Mouse (Mus musculus) brown adipose tissue, adult 24 weeks (tissue): ENCODE measurements at regions not wholly inside any gene's neighbourhood (a gene's known extent, or its start where the extent isn't known, plus 50 kb on each side); places are given as distances from the start of the nearest gene placed in this dataset.

ENCODE experiments used
- H3K27ac ChIP-seq: fragments of 200-500 bp; replicated peaks from 2 replicates; pipeline ENCODE4 v1.5.1; 2012; ENCODE audit warnings: low read depth, mild to moderate bottlenecking, low read length
- H3K4me1 ChIP-seq: fragments of 200-500 bp; 2 replicates; pipeline ENCODE4 v1.6.1; 2012; ENCODE audit warnings: low read length, mixed read lengths; ENCODE audit not compliant: control insufficient read depth, insufficient read depth, insufficient read length
- H3K4me3 ChIP-seq: fragments of 200-500 bp; 2 replicates; pipeline ENCODE4 v1.5.1; 2012; ENCODE audit warnings: low read depth, mild to moderate bottlenecking, low read length, moderate library complexity; ENCODE audit not compliant: insufficient read depth

DNA sequence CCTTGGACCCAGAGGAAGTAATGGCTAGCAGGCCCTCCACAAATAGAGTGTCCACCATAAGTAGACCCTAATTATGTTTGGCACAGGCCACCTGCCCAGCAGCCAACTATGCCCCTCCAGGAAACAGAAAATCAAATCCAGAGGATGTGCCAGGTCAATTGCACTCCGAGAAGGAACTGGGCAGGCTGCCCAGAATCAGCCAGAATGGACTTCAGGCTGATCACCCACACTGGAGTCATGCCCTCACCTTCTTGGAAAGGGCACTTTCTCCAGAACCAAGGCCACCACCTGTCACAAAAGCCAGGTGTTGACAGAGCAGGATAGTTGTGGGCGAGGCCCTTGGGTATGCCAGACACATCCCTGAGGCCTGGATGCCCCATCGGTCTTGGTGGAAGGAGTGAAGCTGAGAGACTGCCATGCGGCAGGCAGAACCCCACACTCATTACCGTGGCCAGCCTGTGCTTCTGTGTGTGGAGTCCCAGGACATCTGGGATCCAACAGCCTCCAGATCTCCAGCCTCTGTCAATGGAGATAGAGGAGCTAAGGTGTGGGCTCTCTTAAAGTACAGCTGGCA, 87.0 kb upstream of the Mgme1 start:
- Histone ChIP-seq H3K4me3 (no peak overlapping the region), H3K27ac (no peak overlapping the region), H3K4me1 (peaks cover 9% of the 10 kb centered on the region)

DNA sequence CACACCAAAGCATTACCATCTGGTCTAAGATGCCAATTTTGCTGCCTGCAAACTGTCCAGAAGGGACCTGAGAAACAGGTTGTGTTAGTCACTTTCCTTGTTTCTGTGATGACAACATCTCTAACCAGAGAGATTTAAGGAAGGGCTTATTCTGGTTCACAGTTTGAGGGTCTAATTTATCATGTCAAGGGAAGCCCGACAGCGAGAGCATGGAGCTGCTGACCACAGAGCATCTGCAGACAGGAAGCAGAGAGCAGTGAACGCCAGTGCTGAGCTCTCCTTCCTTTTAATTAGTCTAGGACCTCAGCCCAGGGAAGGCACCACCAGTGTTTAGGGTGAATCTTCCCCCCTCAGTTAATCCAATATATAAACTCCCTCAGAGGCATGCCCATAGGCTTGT, 85.3 kb upstream of the Mgme1 start:
- Histone ChIP-seq H3K4me3 (no peak overlapping the region), H3K27ac (no peak overlapping the region), H3K4me1 (peaks cover 9% of the 10 kb centered on the region)

DNA sequence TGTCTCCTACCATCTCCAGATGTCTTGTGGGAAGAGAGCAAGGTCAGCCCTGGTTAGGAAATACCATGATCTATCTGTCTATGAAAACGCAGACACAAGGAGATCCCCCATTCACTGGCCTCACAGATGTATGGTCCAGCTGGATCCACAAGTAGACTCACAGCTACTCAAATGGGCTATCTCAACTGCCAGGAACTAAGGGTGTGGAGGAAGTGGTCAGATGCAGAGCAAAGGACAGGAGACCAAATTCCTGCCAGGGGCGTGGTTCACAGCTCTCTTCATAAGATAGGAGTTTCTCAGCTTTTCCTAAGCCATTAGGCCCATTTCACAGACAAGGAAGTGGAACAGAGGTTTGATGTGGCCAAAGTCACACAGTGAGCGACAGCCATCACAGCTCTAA, 84.0 kb upstream of the Mgme1 start:
- Histone ChIP-seq H3K27ac (no peak overlapping the region), H3K4me3 (no peak overlapping the region), H3K4me1 (peaks cover 9% of the 10 kb centered on the region)

DNA sequence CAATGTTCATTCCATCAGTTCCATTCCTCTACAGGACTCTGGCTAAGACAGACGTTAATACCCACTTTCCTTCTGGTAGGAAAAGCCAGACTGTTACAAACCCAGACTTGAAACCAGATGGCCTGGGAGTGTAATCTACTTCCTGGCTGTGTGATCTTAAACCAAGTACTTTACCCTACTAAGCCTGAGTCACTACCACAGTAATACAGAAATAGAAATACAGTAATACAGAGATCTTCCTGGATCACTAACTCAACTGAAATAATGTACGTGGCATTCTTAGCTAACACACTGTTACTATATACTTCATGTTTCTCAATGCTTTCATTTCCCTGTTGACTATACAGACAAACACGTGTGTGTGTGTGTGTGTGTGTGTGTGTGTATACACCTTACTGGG, 82.4 kb upstream of the Mgme1 start:
- peaks cover 9% of the 10 kb centered on the region for H3K4me1 ChIP-seq
- no peak overlapping the region for H3K27ac ChIP-seq

DNA sequence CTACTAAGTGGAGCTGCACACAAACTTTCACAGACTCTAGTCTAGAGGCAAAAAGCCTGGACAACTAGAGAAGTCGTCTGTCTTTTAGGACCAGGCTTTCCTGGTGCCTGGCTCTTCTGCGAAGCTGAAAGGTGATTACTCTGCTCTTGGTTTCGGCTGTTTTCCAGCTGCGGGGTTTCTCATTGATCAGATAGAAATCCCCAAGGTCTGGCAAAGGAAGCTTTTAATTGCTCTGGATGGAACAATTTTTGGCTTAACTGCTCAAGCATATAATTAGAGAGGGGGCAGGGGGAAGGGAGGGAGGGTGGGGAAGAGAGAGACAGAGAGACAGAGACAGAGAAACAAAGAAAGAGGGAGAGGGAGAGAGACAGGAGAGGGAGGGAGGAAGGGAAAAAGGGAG, 82.0 kb upstream of the Mgme1 start:
- no peak overlapping the region for H3K4me3 ChIP-seq
- H3K4me1 ChIP-seq = peaks cover 8% of the 10 kb centered on the region
- no peak overlapping the region for H3K27ac ChIP-seq

More for the DNA sequence above, 82.4 kb upstream of the Mgme1 start:
- no peak overlapping the region for H3K4me3 ChIP-seq

DNA sequence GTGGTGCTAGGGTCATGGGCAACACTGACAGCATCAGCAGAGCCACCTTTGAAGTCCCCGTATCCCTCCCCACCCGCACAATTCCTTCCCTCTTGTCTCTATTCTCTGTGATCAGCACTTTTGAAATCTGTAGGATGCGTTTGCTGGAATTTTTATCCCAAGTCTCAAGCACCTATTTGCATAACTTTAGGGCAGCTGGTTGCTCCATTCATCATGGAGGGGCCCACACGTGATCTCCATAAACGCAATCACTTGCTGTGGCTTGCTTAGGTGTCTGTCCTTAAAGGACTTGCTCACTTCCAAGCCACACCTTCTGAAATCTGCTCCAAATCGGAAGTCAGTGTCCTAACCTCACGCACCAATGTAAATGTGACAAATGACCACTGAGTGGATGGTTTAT, 80.7 kb upstream of the Mgme1 start:
- Histone ChIP-seq H3K4me3 (no peak overlapping the region), H3K27ac (no peak overlapping the region), H3K4me1 (peaks cover 7% of the 10 kb centered on the region; the same call in 1 of the 2 replicates)

DNA sequence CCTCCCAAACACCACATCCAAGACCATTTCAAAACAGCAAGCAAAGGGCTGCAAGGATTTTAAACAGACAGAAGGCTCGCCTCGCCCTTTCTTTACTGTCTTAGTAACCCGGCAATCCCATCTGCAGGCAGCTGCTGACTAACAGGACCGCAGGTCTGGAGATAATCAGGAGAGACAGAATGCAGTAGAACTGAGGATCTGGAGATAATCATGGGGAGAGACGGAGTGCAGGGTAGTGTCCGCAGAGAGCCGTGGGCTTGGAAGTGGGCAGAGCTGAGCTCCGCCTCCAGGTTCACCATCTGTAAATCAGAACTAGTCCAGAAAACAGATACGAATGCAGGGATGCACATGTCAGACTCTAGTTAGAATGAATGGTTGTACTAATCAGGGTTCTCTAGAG, 79.4 kb upstream of the Mgme1 start:
- H3K4me1 ChIP-seq = peaks cover 7% of the 10 kb centered on the region; the same call in 1 of the 2 replicates
- no peak overlapping the region for H3K4me3 ChIP-seq
- H3K27ac ChIP-seq = no peak overlapping the region

DNA sequence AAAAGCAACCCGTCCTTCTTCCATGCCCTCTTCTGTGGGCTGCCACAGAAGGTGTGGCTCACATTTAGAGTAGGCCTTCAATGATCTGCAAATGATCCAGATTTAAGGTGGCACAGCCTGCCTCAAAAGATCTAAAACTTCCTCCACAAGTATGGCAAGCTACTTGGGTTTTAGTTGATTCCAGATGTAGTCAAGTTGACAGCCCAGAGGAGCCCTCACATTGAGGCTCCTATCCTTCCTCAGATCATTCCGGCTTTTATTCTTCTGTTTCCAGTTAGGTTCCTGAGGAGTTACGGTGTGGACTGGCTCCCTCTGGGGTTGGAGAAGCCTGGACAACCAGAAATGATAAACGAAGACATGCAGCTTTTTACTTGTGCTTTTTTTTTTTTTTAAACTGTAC, 78.8 kb upstream of the Mgme1 start:
- peaks cover 3% of the 10 kb centered on the region; the same call in 1 of the 2 replicates for H3K4me1 ChIP-seq
- no peak overlapping the region for H3K27ac ChIP-seq
- H3K4me3 ChIP-seq = no peak overlapping the region

DNA sequence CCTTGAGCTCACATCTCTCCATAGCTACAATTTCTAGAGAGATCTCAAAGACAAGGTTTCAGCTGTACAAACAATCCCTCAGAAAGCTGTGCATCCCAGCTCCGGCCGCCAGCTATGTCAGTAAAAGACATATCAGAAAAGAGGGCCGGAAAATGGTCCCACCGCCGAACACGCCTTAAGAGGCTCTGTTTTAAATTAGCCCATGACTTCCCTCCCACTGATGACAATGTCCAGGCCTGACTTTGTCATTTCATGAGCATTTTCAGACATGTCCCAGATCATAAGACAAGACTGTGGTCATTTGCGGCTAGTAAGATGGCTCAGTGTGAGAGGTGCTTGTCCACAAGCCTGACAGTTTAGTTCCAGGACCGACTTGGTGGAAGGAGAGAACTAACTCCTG, 78.0 kb upstream of the Mgme1 start:
- Histone ChIP-seq H3K4me1 (peaks cover 3% of the 10 kb centered on the region; the same call in 1 of the 2 replicates), H3K27ac (no peak overlapping the region), H3K4me3 (no peak overlapping the region)

DNA sequence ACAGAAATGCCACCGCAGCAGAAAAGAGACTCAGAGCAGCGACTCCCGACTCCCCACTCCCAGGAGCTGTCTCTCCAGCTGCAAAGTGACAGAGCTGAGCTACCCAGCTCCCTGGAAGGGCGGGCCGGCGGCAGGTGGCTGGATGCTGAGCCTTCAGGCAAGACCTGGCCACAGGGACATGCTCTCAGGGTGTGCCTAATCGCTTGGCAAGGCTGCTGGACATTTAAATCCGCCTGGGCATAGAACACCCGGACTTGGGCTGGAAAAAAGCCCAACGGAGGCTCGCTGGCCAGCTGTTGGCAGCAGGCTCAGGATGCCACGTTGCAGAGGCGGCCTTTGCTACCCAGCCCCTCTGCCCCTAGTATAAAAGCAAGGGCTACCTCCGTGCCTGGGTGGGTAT, 74.6 kb upstream of the Mgme1 start:
- no peak overlapping the region for H3K4me3 ChIP-seq
- peaks cover 3% of the 10 kb centered on the region; the same call in 1 of the 2 replicates for H3K4me1 ChIP-seq
- H3K27ac ChIP-seq = no peak overlapping the region

DNA sequence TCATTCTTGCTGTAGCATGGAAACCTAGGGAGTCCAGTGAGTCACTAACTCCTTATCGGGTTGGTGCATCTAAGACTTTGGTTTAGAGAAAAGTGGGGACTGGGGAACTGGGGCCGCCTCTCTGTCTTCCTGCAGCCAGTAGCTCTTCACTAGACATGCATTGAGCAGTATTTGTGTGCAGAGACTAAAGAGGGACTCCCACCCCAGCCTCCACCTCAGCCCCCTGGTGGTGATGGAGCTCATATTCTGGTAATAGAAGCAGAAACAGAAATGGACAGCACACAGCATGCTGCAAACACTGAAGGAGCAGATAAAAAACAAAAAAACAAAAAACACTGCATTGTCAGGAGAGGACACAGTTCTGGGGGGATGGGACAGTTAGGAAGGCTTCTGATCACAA, 73.3 kb upstream of the Mgme1 start:
- Histone ChIP-seq H3K4me3 (no peak overlapping the region), H3K27ac (no peak overlapping the region), H3K4me1 (peaks cover 3% of the 10 kb centered on the region; the same call in 1 of the 2 replicates)

DNA sequence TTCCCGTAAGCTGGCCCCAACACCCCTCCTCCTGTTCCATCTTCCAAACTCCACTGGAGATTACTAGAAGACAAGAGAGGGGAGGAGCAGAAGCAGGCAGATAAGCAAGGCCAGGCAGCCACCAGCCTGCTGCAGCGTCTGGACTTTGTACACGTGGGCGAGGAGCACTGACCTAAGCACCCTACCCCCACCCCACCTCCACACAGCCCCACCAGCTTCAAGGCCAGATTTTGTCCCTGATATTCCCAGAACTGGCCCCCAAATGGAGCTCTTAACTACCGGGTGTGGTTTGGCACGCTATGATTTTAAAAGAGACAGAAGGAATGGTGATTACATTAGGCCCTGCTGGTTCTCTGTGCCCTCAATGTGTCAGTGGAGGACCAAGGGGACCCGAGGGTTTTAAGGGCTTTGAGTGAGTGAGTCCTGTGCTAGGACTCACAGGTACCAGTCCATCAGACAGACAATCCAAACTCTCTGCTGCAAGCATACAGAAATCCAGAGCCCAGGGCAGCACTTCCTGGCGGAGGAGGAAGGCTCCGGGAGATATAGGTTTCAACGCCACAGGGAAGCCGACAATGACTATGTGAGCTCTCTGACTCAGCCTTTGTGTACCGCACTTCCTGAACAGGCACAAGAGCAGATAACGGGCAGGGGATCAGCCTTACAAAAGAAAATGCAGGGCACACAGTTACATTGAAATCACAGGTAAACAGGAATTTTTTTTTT, 72.0 kb upstream of the Mgme1 start:
- H3K4me1 ChIP-seq = peaks cover 6% of the 10 kb centered on the region; the same call in 1 of the 2 replicates
- H3K27ac ChIP-seq = no peak overlapping the region
- H3K4me3 ChIP-seq = no peak overlapping the region
